Mouse (Mus musculus): ENCODE measurements around the gene Rpl35. TPM values are rescaled to one million over a fixed set of nuclear protein-coding genes. Genes with fewer than 3 reads are reported as not detected.

Rpl35 gene
- total RNA-seq, 1 experiment: 1,524 TPM

- no peaks in the 10 kb centered on the region for H3K9me3 ChIP-seq (ENCODE audit: control insufficient read depth, insufficient read depth, low read depth, low read length)
- peaks cover 4 to 17% of the 10 kb centered on the region in 2 experiments; a peak in 3 of 4 replicates for H3K4me1 ChIP-seq (ENCODE audit: control insufficient read depth in 2 of 2, insufficient read depth in 2 of 2, low read length in 2 of 2, poor library complexity in 1 of 2)
- in situ Hi-C loops (cut with MboI; ENCODE audit: low sequenced_read_pairs in 2 of 2, unreplicated experiment in 2 of 2): no loop called here
These were observed 466 bp downstream of the Rpl35 start, which contains the start of gene Arpc5l for GRCm38 (mm10) chr2:39004880-39005435. TSS of gene Arpc5l (plus strand) at chr2:39005348.

GRCm38 (mm10) chr2:39004372-39004771, 1.1 kb downstream of the Rpl35 start:
- Histone ChIP-seq H3K9me3 (ENCODE audit: control insufficient read depth, insufficient read depth, low read depth, low read length) (no peaks in the 10 kb centered on the region), H3K4me3 (ENCODE audit: insufficient read depth in 1 of 2, low read depth in 1 of 2, low read length in 2 of 2, poor library complexity in 1 of 2, severe bottlenecking in 1 of 2) (peak overlapping the region; percentile 85 to 92), H3K4me1 (ENCODE audit: control insufficient read depth in 2 of 2, insufficient read depth in 2 of 2, low read length in 2 of 2, poor library complexity in 1 of 2) (peaks cover 4 to 19% of the 10 kb centered on the region in 2 experiments; a peak in 3 of 4 replicates), H3K36me3 (ENCODE audit: control insufficient read depth, insufficient read depth, low read length, poor library complexity, severe bottlenecking) (peaks cover 47% of the 10 kb centered on the region), H3K9ac (ENCODE audit: insufficient read depth, low read depth, low read length, poor library complexity, severe bottlenecking) (peak overlapping the region; percentile 93), H3K27ac (ENCODE audit: insufficient read depth, low read depth, low read length, poor library complexity, severe bottlenecking) (peak overlapping the region; percentile 89)
- no peak for DNase-seq (ENCODE audit: low read depth, low spot score)
- in situ Hi-C loops (cut with MboI; ENCODE audit: low sequenced_read_pairs in 2 of 2, unreplicated experiment in 2 of 2): no loop called here
- TF ChIP-seq CHD2 (IDR thresholded peaks at IDR 0.05; ENCODE audit: low read depth, low read length): no peak
- no peak for TF ChIP-seq MAFK (IDR thresholded peaks at IDR 0.05; ENCODE audit: insufficient read depth, low read depth, low read length)

More at GRCm38 (mm10) chr2:39004880-39005435, 466 bp downstream of the Rpl35 start, which contains the start of gene Arpc5l:
- Histone ChIP-seq H3K4me3 (ENCODE audit: insufficient read depth in 1 of 2, low read depth in 1 of 2, low read length in 2 of 2, poor library complexity in 1 of 2, severe bottlenecking in 1 of 2) (peak within 1 kb of the TSS; percentile 85 to 92), H3K9ac (ENCODE audit: insufficient read depth, low read depth, low read length, poor library complexity, severe bottlenecking) (peak within 1 kb of the TSS; percentile 93), H3K27ac (ENCODE audit: insufficient read depth, low read depth, low read length, poor library complexity, severe bottlenecking) (peak within 1 kb of the TSS; percentile 89), H3K36me3 (ENCODE audit: control insufficient read depth, insufficient read depth, low read length, poor library complexity, severe bottlenecking) (peaks cover 44% of the 10 kb centered on the region)
- TF ChIP-seq HCFC1 (IDR thresholded peaks at IDR 0.05; ENCODE audit: borderline replicate concordance, insufficient read depth, low read length): 0 out of 2 replicates have a peak, but pooled peaks have one; percentile 43
- TF ChIP-seq CHD2 (IDR thresholded peaks at IDR 0.05; ENCODE audit: low read depth, low read length): peak; percentile 95
- no peak for TF ChIP-seq ZNF384 (IDR thresholded peaks at IDR 0.05; ENCODE audit: low read depth, low read length)
- peak; percentile 88 for DNase-seq (ENCODE audit: low read depth, low spot score)

- no peaks in the 10 kb centered on the region for H3K9me3 ChIP-seq (ENCODE audit: control insufficient read depth, insufficient read depth, low read depth, low read length)
- H3K27ac ChIP-seq (ENCODE audit: insufficient read depth, low read depth, low read length, poor library complexity, severe bottlenecking): peak overlapping the region; percentile 29; the same call in 1 of the 2 replicates
- peaks cover 47% of the 10 kb centered on the region for H3K36me3 ChIP-seq (ENCODE audit: control insufficient read depth, insufficient read depth, low read length, poor library complexity, severe bottlenecking)
- in situ Hi-C loops (cut with MboI; ENCODE audit: low sequenced_read_pairs in 2 of 2, unreplicated experiment in 2 of 2): no loop called here
- peak overlapping the region; percentile 85 to 92 for H3K4me3 ChIP-seq (ENCODE audit: insufficient read depth in 1 of 2, low read depth in 1 of 2, low read length in 2 of 2, poor library complexity in 1 of 2, severe bottlenecking in 1 of 2)
- peak overlapping the region; percentile 93 for H3K9ac ChIP-seq (ENCODE audit: insufficient read depth, low read depth, low read length, poor library complexity, severe bottlenecking)
- DNase-seq (ENCODE audit: low read depth, low spot score): no peak
- H3K4me1 ChIP-seq (ENCODE audit: control insufficient read depth in 2 of 2, insufficient read depth in 2 of 2, low read length in 2 of 2, poor library complexity in 1 of 2): peaks cover 4 to 19% of the 10 kb centered on the region in 2 experiments; a peak in 3 of 4 replicates
- no peak for TF ChIP-seq MAFK (IDR thresholded peaks at IDR 0.05; ENCODE audit: insufficient read depth, low read depth, low read length)
- no peak for TF ChIP-seq CHD2 (IDR thresholded peaks at IDR 0.05; ENCODE audit: low read depth, low read length)
- no peak for TF ChIP-seq HCFC1 (IDR thresholded peaks at IDR 0.05; ENCODE audit: borderline replicate concordance, insufficient read depth, low read length)
These were observed 1.9 kb downstream of the Rpl35 start for GRCm38 (mm10) chr2:39003512-39003911.

- DNase-seq (ENCODE audit: low read depth, low spot score): no peak
- Histone ChIP-seq H3K9me3 (ENCODE audit: control insufficient read depth, insufficient read depth, low read depth, low read length) (no peaks in the 10 kb centered on the region), H3K4me3 (ENCODE audit: insufficient read depth in 1 of 2, low read depth in 1 of 2, low read length in 2 of 2, poor library complexity in 1 of 2, severe bottlenecking in 1 of 2) (peak overlapping the region; percentile 85 to 92), H3K9ac (ENCODE audit: insufficient read depth, low read depth, low read length, poor library complexity, severe bottlenecking) (peak overlapping the region; percentile 93), H3K36me3 (ENCODE audit: control insufficient read depth, insufficient read depth, low read length, poor library complexity, severe bottlenecking) (peaks cover 47% of the 10 kb centered on the region), H3K4me1 (ENCODE audit: control insufficient read depth in 2 of 2, insufficient read depth in 2 of 2, low read length in 2 of 2, poor library complexity in 1 of 2) (peaks cover 4 to 19% of the 10 kb centered on the region in 2 experiments; a peak in 3 of 4 replicates), H3K27ac (ENCODE audit: insufficient read depth, low read depth, low read length, poor library complexity, severe bottlenecking) (peak overlapping the region; percentile 29; the same call in 1 of the 2 replicates)
- in situ Hi-C loops (cut with MboI; ENCODE audit: low sequenced_read_pairs in 2 of 2, unreplicated experiment in 2 of 2): no loop called here
- no peak for TF ChIP-seq HCFC1 (IDR thresholded peaks at IDR 0.05; ENCODE audit: borderline replicate concordance, insufficient read depth, low read length)
- TF ChIP-seq ZNF384 (IDR thresholded peaks at IDR 0.05; ENCODE audit: low read depth, low read length): peak; percentile 56; the same call in 1 of the 2 replicates
- no peak for TF ChIP-seq ZC3H11A (IDR thresholded peaks at IDR 0.05; ENCODE audit: borderline replicate concordance, low read depth, low read length)
These were observed 2.3 kb downstream of the Rpl35 start for GRCm38 (mm10) chr2:39003106-39003505.

- TF ChIP-seq CHD2 (IDR thresholded peaks at IDR 0.05; ENCODE audit: low read depth, low read length): no peak
- TF ChIP-seq HCFC1 (IDR thresholded peaks at IDR 0.05; ENCODE audit: borderline replicate concordance, insufficient read depth, low read length): no peak
- peaks cover 2 to 19% of the 10 kb centered on the region in 2 experiments; a peak in 3 of 4 replicates for H3K4me1 ChIP-seq (ENCODE audit: control insufficient read depth in 2 of 2, insufficient read depth in 2 of 2, low read length in 2 of 2, poor library complexity in 1 of 2)
- peak overlapping the region; percentile 23; the same call in 1 of the 2 replicates for H3K9ac ChIP-seq (ENCODE audit: insufficient read depth, low read depth, low read length, poor library complexity, severe bottlenecking)
- H3K9me3 ChIP-seq (ENCODE audit: control insufficient read depth, insufficient read depth, low read depth, low read length): no peaks in the 10 kb centered on the region
- H3K4me3 ChIP-seq (ENCODE audit: insufficient read depth in 1 of 2, low read depth in 1 of 2, low read length in 2 of 2, poor library complexity in 1 of 2, severe bottlenecking in 1 of 2): peak overlapping the region in 1 of 2 experiments; percentile 7; a peak in 1 of 4 replicates
- in situ Hi-C loops (cut with MboI; ENCODE audit: low sequenced_read_pairs in 2 of 2, unreplicated experiment in 2 of 2): no loop called here
- no peak for DNase-seq (ENCODE audit: low read depth, low spot score)
- peaks cover 47% of the 10 kb centered on the region for H3K36me3 ChIP-seq (ENCODE audit: control insufficient read depth, insufficient read depth, low read length, poor library complexity, severe bottlenecking)
- no peak overlapping the region for H3K27ac ChIP-seq (ENCODE audit: insufficient read depth, low read depth, low read length, poor library complexity, severe bottlenecking)
These were observed 3.6 kb downstream of the Rpl35 start for GRCm38 (mm10) chr2:39001866-39002265.

Data from ES-E14 (cell line).